Mouse (Mus musculus): Measurements from ENCODE around the gene Luzp1. TPM values are rescaled to one million over a fixed set of nuclear protein-coding genes. Genes with fewer than 3 reads are reported as not detected.

Gene Luzp1
- polyA plus RNA-seq, 1 experiment from 2014 or later, result 146 TPM

- Histone ChIP-seq H3K4me1 (no peaks in the 10 kb centered on the region), H3K36me3 (peaks cover 94% of the 10 kb centered on the region), H3K4me3 (replicated peaks) (no peak overlapping the region), H3K9ac (no peak overlapping the region), H3K4me2 (no peak overlapping the region), H3K9me3 (replicated peaks) (no peaks in the 10 kb centered on the region), H3K27ac (no peak overlapping the region), H3K27me3 (no peaks in the 10 kb centered on the region)
- 85% methylated on average over 2 of the region's 2 CpGs for WGBS
- ATAC-seq (replicated peaks; ENCODE audit: low FRiP score), result no peak
Measured at GRCm38 (mm10) chr4:136557638-136558037, 88.1 kb downstream of the Luzp1 start.

- Histone ChIP-seq H3K9ac (no peak overlapping the region), H3K4me3 (replicated peaks) (no peak overlapping the region), H3K27me3 (no peaks in the 10 kb centered on the region), H3K4me1 (no peaks in the 10 kb centered on the region), H3K4me2 (no peak overlapping the region), H3K27ac (no peak overlapping the region), H3K36me3 (peaks cover 95% of the 10 kb centered on the region), H3K9me3 (replicated peaks) (no peaks in the 10 kb centered on the region)
- 95% methylated on average over 2 of the region's 2 CpGs for WGBS
- ATAC-seq (replicated peaks; ENCODE audit: low FRiP score), result no peak
Measured at GRCm38 (mm10) chr4:136559690-136560089, 90.1 kb downstream of the Luzp1 start.

GRCm38 (mm10) chr4:136560270-136560991 lies 90.9 kb downstream of the Luzp1 start:
- Histone ChIP-seq H3K4me1 (no peaks in the 10 kb centered on the region), H3K4me3 (replicated peaks) (no peak overlapping the region), H3K9ac (no peak overlapping the region), H3K36me3 (peaks cover 96% of the 10 kb centered on the region), H3K27ac (no peak overlapping the region), H3K27me3 (no peaks in the 10 kb centered on the region), H3K4me2 (no peak overlapping the region), H3K9me3 (replicated peaks) (no peaks in the 10 kb centered on the region)
- WGBS, result 85% methylated on average over 8 of the region's 8 CpGs
- no peak for ATAC-seq (replicated peaks; ENCODE audit: low FRiP score)

- 86% methylated on average over 6 of the region's 6 CpGs for WGBS
- Histone ChIP-seq H3K4me3 (replicated peaks) (no peak overlapping the region), H3K9me3 (replicated peaks) (no peaks in the 10 kb centered on the region), H3K9ac (no peak overlapping the region), H3K4me2 (no peak overlapping the region), H3K27ac (no peak overlapping the region), H3K27me3 (no peaks in the 10 kb centered on the region), H3K36me3 (peaks cover 96% of the 10 kb centered on the region), H3K4me1 (no peaks in the 10 kb centered on the region)
- ATAC-seq (replicated peaks; ENCODE audit: low FRiP score), result no peak
Measured at GRCm38 (mm10) chr4:136562755-136563154, 93.2 kb downstream of the Luzp1 start.

GRCm38 (mm10) chr4:136568629-136569028 lies 99.1 kb downstream of the Luzp1 start:
- H3K4me2 ChIP-seq, result no peak overlapping the region
- no peaks in the 10 kb centered on the region for H3K9me3 ChIP-seq (replicated peaks)
- H3K4me1 ChIP-seq, result no peaks in the 10 kb centered on the region
- no peak for ATAC-seq (replicated peaks; ENCODE audit: low FRiP score)
- H3K4me3 ChIP-seq (replicated peaks), result no peak overlapping the region
- H3K36me3 ChIP-seq, result peaks cover 84% of the 10 kb centered on the region
- H3K27me3 ChIP-seq, result no peaks in the 10 kb centered on the region
- no peak overlapping the region for H3K9ac ChIP-seq
- WGBS, result 84% methylated on average over 3 of the region's 3 CpGs
- no peak overlapping the region for H3K27ac ChIP-seq

- no peak overlapping the region for H3K9ac ChIP-seq
- no peak overlapping the region for H3K27ac ChIP-seq
- no peak overlapping the region for H3K4me3 ChIP-seq (replicated peaks)
- no peaks in the 10 kb centered on the region for H3K27me3 ChIP-seq
- no peak for ATAC-seq (replicated peaks; ENCODE audit: low FRiP score)
- H3K9me3 ChIP-seq (replicated peaks), result no peaks in the 10 kb centered on the region
- H3K4me2 ChIP-seq, result no peak overlapping the region
- H3K36me3 ChIP-seq, result peaks cover 77% of the 10 kb centered on the region
- no peaks in the 10 kb centered on the region for H3K4me1 ChIP-seq
Measured at GRCm38 (mm10) chr4:136569998-136570397, 100.4 kb downstream of the Luzp1 start.

GRCm38 (mm10) chr4:136581885-136582284 lies 112.3 kb downstream of the Luzp1 start:
- no peak for ATAC-seq (replicated peaks; ENCODE audit: low FRiP score)
- no peak overlapping the region for H3K4me3 ChIP-seq (replicated peaks)
- no peak overlapping the region for H3K27ac ChIP-seq
- no peak overlapping the region for H3K9ac ChIP-seq
- 70% methylated on average over 3 of the region's 3 CpGs for WGBS
- no peak overlapping the region for H3K4me2 ChIP-seq
- H3K27me3 ChIP-seq, result no peaks in the 10 kb centered on the region
- H3K36me3 ChIP-seq, result peaks cover 2% of the 10 kb centered on the region; the same call in 1 of the 2 replicates
- H3K9me3 ChIP-seq (replicated peaks), result no peaks in the 10 kb centered on the region
- H3K4me1 ChIP-seq, result peaks cover 10% of the 10 kb centered on the region; the same call in 1 of the 2 replicates

GRCm38 (mm10) chr4:136587221-136587827 lies 117.8 kb downstream of the Luzp1 start:
- no peak overlapping the region for H3K4me3 ChIP-seq (replicated peaks)
- 84% methylated on average over 4 of the region's 4 CpGs for WGBS

GRCm38 (mm10) chr4:136588003-136588402 lies 118.4 kb downstream of the Luzp1 start:
- Histone ChIP-seq H3K9ac (no peak overlapping the region), H3K4me1 (peaks cover 21% of the 10 kb centered on the region; the same call in 1 of the 2 replicates), H3K27ac (no peak overlapping the region), H3K4me2 (no peak overlapping the region), H3K9me3 (replicated peaks) (no peaks in the 10 kb centered on the region), H3K4me3 (replicated peaks) (no peak overlapping the region), H3K27me3 (no peaks in the 10 kb centered on the region), H3K36me3 (peaks cover 30% of the 10 kb centered on the region)
- no peak for ATAC-seq (replicated peaks; ENCODE audit: low FRiP score)
- WGBS, result 92% methylated on average over 4 of the region's 4 CpGs

More at GRCm38 (mm10) chr4:136587221-136587827, 117.8 kb downstream of the Luzp1 start:
- Histone ChIP-seq H3K36me3 (peaks cover 27% of the 10 kb centered on the region), H3K9me3 (replicated peaks) (no peaks in the 10 kb centered on the region), H3K27ac (no peak overlapping the region), H3K27me3 (no peaks in the 10 kb centered on the region), H3K9ac (no peak overlapping the region), H3K4me2 (no peak overlapping the region), H3K4me1 (peaks cover 20% of the 10 kb centered on the region; the same call in 1 of the 2 replicates)
- ATAC-seq (replicated peaks; ENCODE audit: low FRiP score), result no peak

- ATAC-seq (replicated peaks; ENCODE audit: low FRiP score), result no peak
- no peak overlapping the region for H3K9ac ChIP-seq
- WGBS, result 56% methylated on average over 4 of the region's 4 CpGs
- no peaks in the 10 kb centered on the region for H3K27me3 ChIP-seq
- H3K9me3 ChIP-seq (replicated peaks), result no peaks in the 10 kb centered on the region
- no peak overlapping the region for H3K27ac ChIP-seq
- no peak overlapping the region for H3K4me2 ChIP-seq
- peaks cover 30% of the 10 kb centered on the region for H3K36me3 ChIP-seq
- H3K4me3 ChIP-seq (replicated peaks), result no peak overlapping the region
- H3K4me1 ChIP-seq, result peaks cover 26% of the 10 kb centered on the region
Measured at GRCm38 (mm10) chr4:136592111-136592510, 122.5 kb downstream of the Luzp1 start.

- no peak overlapping the region for H3K4me3 ChIP-seq (replicated peaks)
- H3K9ac ChIP-seq, result no peak overlapping the region
- 81% methylated on average over 2 of the region's 2 CpGs for WGBS
- no peaks in the 10 kb centered on the region for H3K9me3 ChIP-seq (replicated peaks)
- H3K27ac ChIP-seq, result no peak overlapping the region
- H3K36me3 ChIP-seq, result peaks cover 23% of the 10 kb centered on the region
- no peak for ATAC-seq (replicated peaks; ENCODE audit: low FRiP score)
- H3K27me3 ChIP-seq, result no peaks in the 10 kb centered on the region
- no peak overlapping the region for H3K4me2 ChIP-seq
- peaks cover 22% of the 10 kb centered on the region for H3K4me1 ChIP-seq
Measured at GRCm38 (mm10) chr4:136594006-136594405, 124.4 kb downstream of the Luzp1 start.

GRCm38 (mm10) chr4:136595221-136595620 lies 125.7 kb downstream of the Luzp1 start:
- H3K4me2 ChIP-seq, result no peak overlapping the region
- no peak overlapping the region for H3K27ac ChIP-seq
- H3K4me1 ChIP-seq, result peaks cover 24% of the 10 kb centered on the region
- H3K9me3 ChIP-seq (replicated peaks), result no peaks in the 10 kb centered on the region
- peaks cover 13% of the 10 kb centered on the region for H3K36me3 ChIP-seq
- no peak overlapping the region for H3K9ac ChIP-seq
- no peaks in the 10 kb centered on the region for H3K27me3 ChIP-seq
- no peak for ATAC-seq (replicated peaks; ENCODE audit: low FRiP score)
- WGBS, result 73% methylated on average over 6 of the region's 6 CpGs
- H3K4me3 ChIP-seq (replicated peaks), result no peak overlapping the region
